Mouse (Mus musculus): ENCODE results near the gene Psmb10. TPM values are rescaled to one million over a fixed set of nuclear protein-coding genes. Genes with fewer than 3 reads are reported as not detected.

Psmb10 gene
- polyA plus RNA-seq, 1 experiment, result 89.4 TPM

DNA sequence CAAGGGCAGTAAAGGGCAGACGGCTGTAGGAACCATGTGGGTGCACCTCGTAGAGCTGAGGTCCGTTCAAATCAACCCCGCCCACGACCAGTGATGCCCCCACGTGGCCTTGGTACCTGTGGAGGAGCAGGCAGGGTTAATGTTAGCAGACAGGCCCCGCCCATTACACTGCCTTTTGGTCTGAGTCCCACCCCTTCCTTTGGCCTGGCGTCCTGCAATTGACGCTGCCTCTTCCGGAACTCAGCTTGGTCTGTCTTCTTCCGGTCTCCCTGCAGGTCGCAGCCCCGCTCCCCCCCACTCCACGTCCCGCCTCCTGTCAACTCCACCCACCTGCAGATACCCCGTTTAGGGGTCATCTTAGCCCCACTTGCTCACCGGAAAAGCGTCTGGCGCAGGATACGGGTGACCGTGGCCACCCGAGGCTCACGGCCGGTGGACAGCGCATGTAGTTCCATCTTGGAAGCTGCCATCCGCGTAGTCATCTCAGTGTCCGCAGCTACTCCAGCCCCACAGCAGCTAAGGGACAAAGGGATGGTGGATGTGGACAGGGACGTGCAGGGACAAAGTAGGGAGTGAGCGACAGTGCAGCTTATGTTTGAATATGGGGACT lies 1.3 kb downstream of the Psmb10 start:
- peak overlapping the region; percentile 72 for H3K27ac ChIP-seq (ENCODE audit: insufficient read depth, low read length)
- WGBS, result under 1% methylated on average over 30 of the region's 30 CpGs
- peak; percentile 89 to 93 for DNase-seq
- peak overlapping the region; percentile 97 for H3K4me3 ChIP-seq (replicated peaks; ENCODE audit: insufficient read depth, low read depth, low read length)
- H3K27me3 ChIP-seq (ENCODE audit: control insufficient read depth, insufficient read depth, low read length), result no peaks in the 10 kb centered on the region
- peak; percentile 80; the same call in 1 of the 2 replicates for TF ChIP-seq POLR2A (IDR thresholded peaks at IDR 0.05; ENCODE audit: borderline replicate concordance, insufficient read depth, low read length)
- TF ChIP-seq CTCF (IDR thresholded peaks at IDR 0.05; ENCODE audit: borderline replicate concordance, insufficient read depth, low read depth, low read length), result no peak
- peaks cover 2% of the 10 kb centered on the region; the same call in 1 of the 2 replicates for H3K4me1 ChIP-seq (ENCODE audit: control insufficient read depth, insufficient read depth, low read length)

DNA sequence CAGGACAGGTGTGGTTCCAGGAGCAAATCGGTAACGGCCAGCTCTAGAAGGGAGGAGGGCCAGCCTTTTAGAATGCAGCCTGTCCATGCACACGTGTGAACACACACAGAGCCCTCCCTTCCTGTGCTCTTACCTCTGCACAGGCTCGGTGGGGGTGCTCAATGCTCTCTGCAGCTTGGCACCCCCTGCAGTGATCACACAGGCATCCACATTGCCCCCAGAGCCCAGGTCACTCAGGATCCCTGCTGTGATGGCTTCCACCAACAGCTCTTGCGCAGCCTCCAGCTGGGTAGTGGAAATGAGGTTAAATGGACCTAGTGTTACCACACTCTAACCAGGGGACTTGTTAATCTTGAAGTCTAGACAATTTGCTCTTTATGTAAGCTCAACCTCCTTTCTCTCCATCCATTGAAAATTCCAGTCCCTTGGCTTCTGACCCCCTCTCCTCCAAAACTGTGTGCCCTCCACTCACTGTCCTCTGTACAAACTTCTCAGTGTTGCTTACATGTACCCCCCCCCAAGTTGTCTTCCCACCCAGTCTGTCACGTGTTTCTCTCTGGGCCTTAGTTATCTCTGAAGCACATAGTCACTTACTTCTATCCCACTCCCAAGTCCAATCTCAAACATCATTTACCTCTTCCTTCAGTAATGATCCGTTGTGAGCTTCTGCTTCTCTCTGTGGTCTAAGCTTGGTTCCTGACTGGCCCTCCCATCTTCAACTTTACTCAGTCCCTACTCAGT lies 2.2 kb downstream of the Psmb10 start:
- no peak for DNase-seq
- WGBS, result 26% methylated on average over 7 of the region's 7 CpGs
- Histone ChIP-seq H3K4me1 (ENCODE audit: control insufficient read depth, insufficient read depth, low read length) (peaks cover 2% of the 10 kb centered on the region; the same call in 1 of the 2 replicates), H3K27ac (ENCODE audit: insufficient read depth, low read length) (no peak overlapping the region), H3K4me3 (replicated peaks; ENCODE audit: insufficient read depth, low read depth, low read length) (peak overlapping the region; percentile 97), H3K27me3 (ENCODE audit: control insufficient read depth, insufficient read depth, low read length) (no peaks in the 10 kb centered on the region)
- TF ChIP-seq POLR2A (IDR thresholded peaks at IDR 0.05; ENCODE audit: borderline replicate concordance, insufficient read depth, low read length), result no peak
- TF ChIP-seq CTCF (IDR thresholded peaks at IDR 0.05; ENCODE audit: borderline replicate concordance, insufficient read depth, low read depth, low read length), result no peak

DNA sequence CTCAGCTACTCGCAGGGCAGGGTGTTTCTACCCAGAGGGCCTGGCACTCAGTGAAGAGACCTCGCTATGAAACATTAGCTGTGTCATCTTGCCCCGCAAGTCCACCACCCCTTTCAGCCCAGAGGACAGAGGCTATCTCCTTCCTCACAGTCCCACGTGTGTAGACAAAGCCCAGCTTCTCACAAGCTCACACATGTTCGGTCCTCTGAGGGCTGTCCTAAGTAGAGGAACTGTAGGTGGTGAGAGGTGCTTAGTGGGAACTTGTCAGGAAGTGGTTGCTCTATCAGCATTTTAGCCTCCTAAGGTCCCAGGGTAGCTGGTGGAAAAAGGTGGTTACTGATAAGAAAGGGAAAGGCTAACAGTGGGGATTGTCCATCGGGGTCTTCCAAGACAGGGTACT lies 3.1 kb downstream of the Psmb10 start:
- no peak overlapping the region for H3K4me3 ChIP-seq (replicated peaks; ENCODE audit: insufficient read depth, low read depth, low read length)
- TF ChIP-seq POLR2A (IDR thresholded peaks at IDR 0.05; ENCODE audit: borderline replicate concordance, insufficient read depth, low read length) (no peak), CTCF (IDR thresholded peaks at IDR 0.05; ENCODE audit: borderline replicate concordance, insufficient read depth, low read depth, low read length) (no peak)
- no peaks in the 10 kb centered on the region for H3K27me3 ChIP-seq (ENCODE audit: control insufficient read depth, insufficient read depth, low read length)
- peaks cover 5% of the 10 kb centered on the region for H3K4me1 ChIP-seq (ENCODE audit: control insufficient read depth, insufficient read depth, low read length)
- DNase-seq, result no peak
- WGBS, result 76% methylated on average over 6 of the region's 6 CpGs
- H3K27ac ChIP-seq (ENCODE audit: insufficient read depth, low read length), result no peak overlapping the region

DNA sequence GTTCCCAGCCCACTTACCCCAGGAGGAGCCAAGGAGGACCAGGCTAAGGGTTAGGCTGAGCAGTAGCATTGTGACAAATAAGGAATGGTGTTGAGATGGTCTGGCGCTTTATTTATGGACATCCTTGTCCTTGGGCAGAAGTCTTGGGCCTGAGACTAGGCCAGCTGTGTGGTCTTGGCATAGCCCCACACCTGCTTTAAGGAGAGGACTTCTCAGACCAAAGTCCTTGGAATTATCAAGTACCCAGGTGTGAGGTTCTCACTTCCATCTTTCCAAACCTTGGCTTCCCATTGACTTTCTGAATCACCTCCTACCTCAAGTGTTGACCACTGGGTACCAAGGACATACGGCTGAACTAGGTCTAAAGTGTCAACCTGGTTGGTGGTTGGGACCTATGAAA lies 4.5 kb downstream of the Psmb10 start, which contains the start of gene Ctrl:
Ctrl (minus strand) TSS at position 101 of the 400 bp plus-strand sequence.
- H3K27me3 ChIP-seq (ENCODE audit: control insufficient read depth, insufficient read depth, low read length), result no peaks in the 10 kb centered on the region
- WGBS, result 94% methylated on average over 2 of the region's 2 CpGs
- H3K4me1 ChIP-seq (ENCODE audit: control insufficient read depth, insufficient read depth, low read length), result peaks cover 5% of the 10 kb centered on the region
- H3K4me3 ChIP-seq (replicated peaks; ENCODE audit: insufficient read depth, low read depth, low read length), result no peak within 1 kb of the TSS
- H3K27ac ChIP-seq (ENCODE audit: insufficient read depth, low read length), result no peak within 1 kb of the TSS
- DNase-seq, result no peak
- TF ChIP-seq CTCF (IDR thresholded peaks at IDR 0.05; ENCODE audit: borderline replicate concordance, insufficient read depth, low read depth, low read length) (no peak), POLR2A (IDR thresholded peaks at IDR 0.05; ENCODE audit: borderline replicate concordance, insufficient read depth, low read length) (no peak)

DNA sequence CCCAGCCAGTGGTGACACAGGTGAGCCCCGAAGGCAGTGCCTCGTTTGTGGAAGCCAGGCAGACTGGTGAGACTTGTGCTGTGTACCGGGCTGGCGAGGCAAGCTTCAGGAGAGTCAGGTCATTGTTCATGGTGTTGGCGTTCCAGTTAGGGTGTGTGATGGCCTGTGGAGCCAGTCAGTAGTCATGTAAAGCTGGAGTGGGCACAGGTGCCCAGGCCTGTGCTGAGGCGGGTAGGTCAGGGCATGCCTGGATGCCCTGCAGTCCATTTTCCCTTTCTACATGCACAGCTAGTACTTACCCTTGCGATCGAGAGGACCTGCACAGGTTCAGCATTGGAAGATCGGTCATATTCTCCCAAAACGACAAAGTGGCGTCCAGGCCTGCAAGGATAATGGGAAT lies 5.7 kb downstream of the Psmb10 start:
- Histone ChIP-seq H3K4me3 (replicated peaks; ENCODE audit: insufficient read depth, low read depth, low read length) (no peak overlapping the region), H3K27ac (ENCODE audit: insufficient read depth, low read length) (no peak overlapping the region), H3K27me3 (ENCODE audit: control insufficient read depth, insufficient read depth, low read length) (no peaks in the 10 kb centered on the region), H3K4me1 (ENCODE audit: control insufficient read depth, insufficient read depth, low read length) (peaks cover 3% of the 10 kb centered on the region)
- 87% methylated on average over 11 of the region's 11 CpGs for WGBS
- no peak for DNase-seq
- TF ChIP-seq POLR2A (IDR thresholded peaks at IDR 0.05; ENCODE audit: borderline replicate concordance, insufficient read depth, low read length) (no peak), CTCF (IDR thresholded peaks at IDR 0.05; ENCODE audit: borderline replicate concordance, insufficient read depth, low read depth, low read length) (peak; percentile 5; the same call in 1 of the 2 replicates)

DNA sequence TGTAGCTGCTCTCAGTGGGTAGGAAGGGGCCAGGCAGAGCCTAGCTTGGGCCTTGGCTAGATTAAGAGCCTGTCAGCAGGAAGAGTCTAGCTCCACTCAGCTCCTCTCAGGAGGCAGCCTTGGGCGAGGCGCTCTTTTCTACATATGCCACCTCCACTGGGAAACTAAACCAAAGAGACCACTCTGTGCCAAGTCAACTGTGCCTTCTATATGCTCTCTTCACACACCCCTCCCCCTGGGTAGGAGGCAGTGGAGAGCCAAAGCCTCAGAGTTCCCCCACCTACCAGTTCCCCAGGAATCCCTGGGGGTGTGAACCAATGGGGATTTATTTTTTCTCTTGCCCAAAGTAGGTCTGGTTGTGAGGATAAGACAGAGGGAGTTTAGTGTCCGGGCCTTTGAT lies 7.0 kb downstream of the Psmb10 start:
- no peak for DNase-seq
- no peak overlapping the region for H3K27ac ChIP-seq (ENCODE audit: insufficient read depth, low read length)
- no peak for TF ChIP-seq POLR2A (IDR thresholded peaks at IDR 0.05; ENCODE audit: borderline replicate concordance, insufficient read depth, low read length)
- no peak for TF ChIP-seq CTCF (IDR thresholded peaks at IDR 0.05; ENCODE audit: borderline replicate concordance, insufficient read depth, low read depth, low read length)
- peaks cover 3% of the 10 kb centered on the region for H3K4me1 ChIP-seq (ENCODE audit: control insufficient read depth, insufficient read depth, low read length)
- 75% methylated on average over 3 of the region's 3 CpGs for WGBS
- no peaks in the 10 kb centered on the region for H3K27me3 ChIP-seq (ENCODE audit: control insufficient read depth, insufficient read depth, low read length)
- H3K4me3 ChIP-seq (replicated peaks; ENCODE audit: insufficient read depth, low read depth, low read length), result no peak overlapping the region

DNA sequence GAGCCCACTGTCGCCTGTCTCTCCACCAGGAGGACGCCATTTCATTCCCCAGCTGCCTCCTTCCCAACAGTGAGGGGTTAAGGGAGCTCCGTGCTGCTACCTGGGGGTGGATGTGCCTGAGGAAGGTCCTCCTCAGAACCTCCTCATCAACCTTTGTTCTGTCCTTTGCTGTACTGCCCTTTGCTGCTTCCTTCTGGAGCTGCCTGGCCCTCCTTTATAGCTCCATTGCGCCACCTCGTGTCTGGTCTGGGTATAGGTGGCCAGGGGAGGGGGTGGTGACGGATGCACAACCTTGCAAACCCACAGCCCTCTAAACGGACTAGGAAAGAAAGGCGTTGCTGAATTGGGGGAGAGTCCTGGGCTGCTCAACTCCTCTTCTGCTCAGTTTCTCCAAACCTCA lies 7.6 kb downstream of the Psmb10 start:
- peak; percentile 75 to 89 for DNase-seq
- no peak overlapping the region for H3K27ac ChIP-seq (ENCODE audit: insufficient read depth, low read length)
- H3K4me1 ChIP-seq (ENCODE audit: control insufficient read depth, insufficient read depth, low read length), result peaks cover 9% of the 10 kb centered on the region
- no peaks in the 10 kb centered on the region for H3K27me3 ChIP-seq (ENCODE audit: control insufficient read depth, insufficient read depth, low read length)
- no peak for TF ChIP-seq POLR2A (IDR thresholded peaks at IDR 0.05; ENCODE audit: borderline replicate concordance, insufficient read depth, low read length)
- peak; percentile 98 for TF ChIP-seq CTCF (IDR thresholded peaks at IDR 0.05; ENCODE audit: borderline replicate concordance, insufficient read depth, low read depth, low read length)
- WGBS, result 17% methylated on average over 8 of the region's 8 CpGs
- H3K4me3 ChIP-seq (replicated peaks; ENCODE audit: insufficient read depth, low read depth, low read length), result no peak overlapping the region

DNA sequence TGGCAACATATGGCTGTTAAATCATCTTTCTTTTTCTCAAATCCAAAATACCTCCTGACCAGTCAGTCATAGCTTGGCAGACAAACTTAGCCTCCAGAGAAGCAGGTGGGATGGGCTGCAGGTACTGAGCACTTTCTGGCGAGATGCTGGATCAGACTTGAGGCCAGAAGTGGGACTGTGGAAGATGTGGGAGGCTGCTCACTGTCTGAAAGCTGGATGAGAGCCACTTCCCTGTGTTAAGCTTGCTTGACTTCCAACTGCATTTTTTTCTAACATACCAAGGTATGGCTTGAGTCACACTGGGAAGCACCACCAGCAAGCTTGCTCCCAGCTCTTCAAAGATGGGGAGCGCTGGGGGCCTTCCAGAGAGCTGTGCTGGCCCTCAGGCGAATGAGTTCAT lies 13.1 kb downstream of the Psmb10 start:
- no peak overlapping the region for H3K27ac ChIP-seq (ENCODE audit: insufficient read depth, low read length)
- H3K4me1 ChIP-seq (ENCODE audit: control insufficient read depth, insufficient read depth, low read length), result peaks cover 10% of the 10 kb centered on the region
- H3K27me3 ChIP-seq (ENCODE audit: control insufficient read depth, insufficient read depth, low read length), result no peaks in the 10 kb centered on the region
- no peak for DNase-seq
- 68% methylated on average over 3 of the region's 3 CpGs for WGBS
- no peak overlapping the region for H3K4me3 ChIP-seq (replicated peaks; ENCODE audit: insufficient read depth, low read depth, low read length)
- TF ChIP-seq POLR2A (IDR thresholded peaks at IDR 0.05; ENCODE audit: borderline replicate concordance, insufficient read depth, low read length) (no peak), CTCF (IDR thresholded peaks at IDR 0.05; ENCODE audit: borderline replicate concordance, insufficient read depth, low read depth, low read length) (no peak)
